Mouse (Mus musculus) embryonic fibroblast, embryonic 13.5 days (primary cell): ENCODE measurements around the gene Etfbkmt.

Experiments used
- CTCF ChIP-seq: IDR thresholded peaks from 2 replicates; pipeline ENCODE4 v1.5.1; 2011; ENCODE audit warnings: mild to moderate bottlenecking, control low read depth, low read length, moderate library complexity, borderline replicate concordance; ENCODE audit not compliant: insufficient read depth
- POLR2A ChIP-seq: IDR thresholded peaks from 2 replicates; pipeline ENCODE4 v1.6.1; 2011; ENCODE audit warnings: low read depth, mild to moderate bottlenecking, control low read depth, low read length, moderate library complexity

- TF ChIP-seq CTCF (no peak), POLR2A (peak; percentile 61)
These were observed 1.9 kb downstream of the Etfbkmt start for GRCm38 (mm10) chr6:149141393-149142173.
